Mouse (Mus musculus): ENCODE results near the gene Bspry.

DNA sequence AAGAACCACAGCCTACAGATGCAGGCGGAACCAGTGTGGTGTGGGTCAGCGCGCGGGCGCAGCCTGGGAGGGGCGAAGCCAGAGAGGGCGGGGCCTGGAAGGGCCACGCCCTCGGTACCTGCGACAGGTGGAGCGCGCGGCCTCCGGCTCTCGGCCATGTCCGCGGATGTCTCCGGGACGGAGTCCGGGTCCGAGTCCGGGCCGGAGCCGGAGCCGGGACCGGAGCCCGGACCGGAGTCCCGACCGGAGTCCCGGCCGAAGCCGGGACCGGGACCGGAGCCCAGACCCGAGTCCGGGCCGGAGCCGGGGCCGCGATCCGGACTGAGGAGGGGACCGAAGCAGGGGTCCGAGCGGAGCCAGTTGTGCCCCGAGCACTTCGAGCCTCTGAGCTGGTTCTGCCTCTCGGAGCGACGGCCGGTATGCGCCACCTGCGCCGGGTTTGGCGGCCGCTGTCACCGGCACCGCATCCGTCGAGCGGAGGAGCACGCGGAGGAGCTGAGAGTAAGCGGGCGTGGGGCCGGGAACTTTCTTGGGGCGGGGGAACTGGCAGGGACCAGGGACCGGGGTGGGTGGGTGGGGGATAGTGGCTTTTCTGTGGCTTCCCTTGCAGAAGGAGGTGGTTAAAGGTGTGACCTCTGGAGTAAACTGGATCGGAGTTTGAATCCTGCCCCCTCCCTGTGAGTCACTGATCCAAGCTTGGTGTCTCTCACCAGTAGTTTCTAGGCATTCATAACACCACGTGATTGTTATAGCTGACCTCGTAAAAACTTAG is at the start of gene Bspry:
- TF ChIP-seq CTCF (IDR thresholded peaks at IDR 0.05; ENCODE audit: low read depth, low read length) (no peak), POLR2A (IDR thresholded peaks at IDR 0.05; ENCODE audit: extremely low read depth, insufficient read depth, low read length) (no peak)

All from liver, adult 2 months (tissue).